Mouse (Mus musculus): ENCODE results near the gene Ccr1. TPM values are rescaled to one million over a fixed set of nuclear protein-coding genes. Genes with fewer than 3 reads are reported as not detected.
A peak's percentile ranks its signal among the peaks of the same experiment; 100 is the strongest.
"Not testable (repeated sequence)": the region's sequence is repeated elsewhere in the genome, so short reads cannot be mapped to it uniquely, and the experiment has no call there.

Ccr1 gene
- 1 to 10 TPM in 1 of 2 experiments, under 1 TPM in 1; 0.57 to 1.1 TPM for total RNA-seq (2021)

GRCm38 (mm10) chr9:123968290-123968912 lies at the start of gene Ccr1:
TSS of gene Ccr1 (minus strand) at chr9:123968692.
- DNase-seq (ENCODE audit: low spot score in 2 of 2): no peak
- intact Hi-C loops (cut with DNase I): no loop called here

GRCm38 (mm10) chr9:124016048-124016447 lies 47.6 kb upstream of the Ccr1 start:
- DNase-seq (ENCODE audit: low spot score in 2 of 2): no peak
- intact Hi-C loops (cut with DNase I): no loop called here

- intact Hi-C loops (cut with DNase I): no loop called here
- DNase-seq (ENCODE audit: low spot score in 2 of 2): no peak
Measured at GRCm38 (mm10) chr9:124014985-124015652, 46.6 kb upstream of the Ccr1 start.

- intact Hi-C loops (cut with DNase I): no loop called here
- DNase-seq (ENCODE audit: low spot score in 2 of 2): no peak
Measured at GRCm38 (mm10) chr9:124013270-124013669, 44.8 kb upstream of the Ccr1 start.

GRCm38 (mm10) chr9:124012691-124013090 lies 44.2 kb upstream of the Ccr1 start:
- DNase-seq (ENCODE audit: low spot score in 2 of 2): no peak
- intact Hi-C loops (cut with DNase I): no loop called here

- no peak for DNase-seq (ENCODE audit: low spot score in 2 of 2)
- intact Hi-C loops (cut with DNase I): no loop called here
Measured at GRCm38 (mm10) chr9:123999784-124000183, 31.3 kb upstream of the Ccr1 start.

- intact Hi-C loops (cut with DNase I): no loop called here
- no peak for DNase-seq (ENCODE audit: low spot score in 2 of 2)
Measured at GRCm38 (mm10) chr9:123997719-123998118, 29.2 kb upstream of the Ccr1 start.

GRCm38 (mm10) chr9:123991312-123991906 lies 22.9 kb upstream of the Ccr1 start:
- intact Hi-C loops (cut with DNase I): no loop called here
- peak; percentile 24 to 87 for DNase-seq (ENCODE audit: low spot score in 2 of 2)

- intact Hi-C loops (cut with DNase I): no loop called here
Measured at GRCm38 (mm10) chr9:123989671-123990070, 21.2 kb upstream of the Ccr1 start.

GRCm38 (mm10) chr9:123986217-123986616 lies 17.7 kb upstream of the Ccr1 start:
- DNase-seq (ENCODE audit: low spot score in 2 of 2): peak; percentile 10 to 62
- intact Hi-C loops (cut with DNase I): no loop called here

More at GRCm38 (mm10) chr9:123989671-123990070, 21.2 kb upstream of the Ccr1 start:
- DNase-seq (ENCODE audit: low spot score in 2 of 2): no peak

GRCm38 (mm10) chr9:123984943-123985342 lies 16.5 kb upstream of the Ccr1 start:
- intact Hi-C loops (cut with DNase I): loop anchor here (2.0 kb wide), 1 partner anchor 144 kb away; no protein-coding TSS in a partner anchor
- no peak for DNase-seq (ENCODE audit: low spot score in 2 of 2)

- intact Hi-C loops (cut with DNase I): no loop called here
Measured at GRCm38 (mm10) chr9:123982720-123983119, 14.2 kb upstream of the Ccr1 start.

GRCm38 (mm10) chr9:123981909-123982308 lies 13.4 kb upstream of the Ccr1 start:
- DNase-seq (ENCODE audit: low spot score in 2 of 2): no peak
- intact Hi-C loops (cut with DNase I): no loop called here

More at GRCm38 (mm10) chr9:123982720-123983119, 14.2 kb upstream of the Ccr1 start:
- no peak for DNase-seq (ENCODE audit: low spot score in 2 of 2)

- intact Hi-C loops (cut with DNase I); DNase-seq (ENCODE audit: low spot score in 2 of 2): not testable (repeated sequence)
Measured at GRCm38 (mm10) chr9:123980858-123981475, 12.5 kb upstream of the Ccr1 start.

- DNase-seq (ENCODE audit: low spot score in 2 of 2): no peak
- intact Hi-C loops (cut with DNase I): no loop called here
Measured at GRCm38 (mm10) chr9:123978308-123978707, 9.8 kb upstream of the Ccr1 start, which contains the start of gene Ccr1l1. TSS of gene Ccr1l1 (minus strand) at chr9:123978408.

GRCm38 (mm10) chr9:123976876-123977663 lies 8.6 kb upstream of the Ccr1 start:
- intact Hi-C loops (cut with DNase I): no loop called here

GRCm38 (mm10) chr9:123975630-123976029 lies 7.1 kb upstream of the Ccr1 start:
- intact Hi-C loops (cut with DNase I): no loop called here
- DNase-seq (ENCODE audit: low spot score in 2 of 2): no peak

More at GRCm38 (mm10) chr9:123976876-123977663, 8.6 kb upstream of the Ccr1 start:
- DNase-seq (ENCODE audit: low spot score in 2 of 2): no peak

GRCm38 (mm10) chr9:123966858-123967495 lies 1.5 kb downstream of the Ccr1 start:
- DNase-seq (ENCODE audit: low spot score in 2 of 2); intact Hi-C loops (cut with DNase I): not testable (repeated sequence)

GRCm38 (mm10) chr9:123964776-123965175 lies 3.7 kb downstream of the Ccr1 start:
- DNase-seq (ENCODE audit: low spot score in 2 of 2): no peak
- intact Hi-C loops (cut with DNase I): no loop called here

Data from left cerebral cortex, postnatal 25 days (tissue).